Mouse (Mus musculus) forebrain, postnatal 0 days (tissue): ENCODE results near the gene Gm43518. TPM values are rescaled to one million over a fixed set of nuclear protein-coding genes. Genes with fewer than 3 reads are reported as not detected.
A peak's percentile ranks its signal among the peaks of the same experiment; 100 is the strongest.

ENCODE experiments used
- ATAC-seq: fragments of 200-750 bp; cut with Nextera tagmentation; 2 replicates; pipeline ENCODE4 v1.8.0; 2017; ENCODE audit warnings: mild to moderate bottlenecking, moderate library complexity
- DNase-seq: peaks from one replicate; pipeline ENCODE4 v3.0.0-alpha.2; 2015
- H3K27ac ChIP-seq: fragments of 300-500 bp; sonication (generic); 2 replicates; pipeline ENCODE4 v1.5.1; 2014; ENCODE audit warnings: low read depth, mild to moderate bottlenecking, antibody characterized with exemption, low read length, moderate library complexity, mixed read lengths
- H3K27me3 ChIP-seq: fragments of 300-500 bp; sonication (generic); 2 replicates; pipeline ENCODE4 v1.6.1; 2014; ENCODE audit warnings: mild to moderate bottlenecking, low read length, mixed read lengths; ENCODE audit not compliant: insufficient read depth
- H3K36me3 ChIP-seq: fragments of 300-500 bp; sonication (generic); 2 replicates; pipeline ENCODE4 v1.6.1; 2014; ENCODE audit warnings: mild to moderate bottlenecking, moderate library complexity; ENCODE audit not compliant: insufficient read depth
- H3K4me1 ChIP-seq: fragments of 300-500 bp; sonication (generic); 2 replicates; pipeline ENCODE4 v1.6.1; 2014; ENCODE audit warnings: antibody characterized with exemption; ENCODE audit not compliant: insufficient read depth
- H3K4me2 ChIP-seq: fragments of 300-500 bp; sonication (generic); 2 replicates; pipeline ENCODE4 v1.6.1; 2014; ENCODE audit warnings: low read depth, mild to moderate bottlenecking, moderate library complexity
- H3K4me3 ChIP-seq: fragments of 300-500 bp; sonication (generic); 2 replicates; pipeline ENCODE4 v1.5.1; 2014; ENCODE audit warnings: low read depth, low read length, mixed read lengths
- H3K9ac ChIP-seq: fragments of 300-500 bp; sonication (generic); 2 replicates; pipeline ENCODE4 v1.6.1; 2014; ENCODE audit warnings: mild to moderate bottlenecking
- H3K9me3 ChIP-seq: fragments of 300-500 bp; sonication (generic); 2 replicates; pipeline ENCODE4 v1.6.1; 2016; ENCODE audit warnings: low read length
- CTCF ChIP-seq: sonication (generic); IDR thresholded peaks from 2 replicates; pipeline ENCODE4 v1.5.1; 2016; ENCODE audit warnings: antibody characterized with exemption, control low read depth, low read depth
- WGBS: fragments of 180-500 bp; shearing (Covaris S2); extraction: QIAGEN DNeasy Blood & Tissue Kit; methylation state at CpG from one replicate; pipeline ENCODE4 v1.1.7; 2014; 5-methylcytosine and 5-hydroxymethylcytosine counted together
- polyA plus RNA-seq: library from polyadenylated mRNA; unstranded; fragments of >200 nt; fragmentation: Nextera tagmentation; extraction: Ambion mirVana; gene quantifications from 2 replicates; pipeline ENCODE4 v1.2.1, GENCODE M21; 2015
- total RNA-seq: library from RNA; depleted of rRNA; stranded (reverse); fragments of >200 nt; gene quantifications from 2 replicates; pipeline ENCODE4 v1.2.3, GENCODE M21; 2014

The Gm43518 gene
- total and polyA plus RNA-seq, 2 experiments from 2014 or later, result 0.57 to 1.2 TPM

- 12% methylated on average over 11 of the region's 11 CpGs for WGBS
- no peak for TF ChIP-seq CTCF
- no peaks in the 10 kb centered on the region for H3K9me3 ChIP-seq
- peak overlapping the region; percentile 79 for H3K4me2 ChIP-seq
- DNase-seq (no peak), ATAC-seq (no peak)
- H3K9ac ChIP-seq, result peak overlapping the region; percentile 80
- no peaks in the 10 kb centered on the region for H3K27me3 ChIP-seq
- H3K4me3 ChIP-seq, result peak overlapping the region; percentile 81
- H3K4me1 ChIP-seq, result peaks cover 12% of the 10 kb centered on the region
- H3K27ac ChIP-seq, result no peak overlapping the region
- H3K36me3 ChIP-seq, result no peaks in the 10 kb centered on the region
Observed at GRCm38 (mm10) chr5:123974616-123975111, 47.4 kb downstream of the Gm43518 start.

- ATAC-seq (no peak), DNase-seq (no peak)
- Histone ChIP-seq H3K4me3 (no peak overlapping the region), H3K27ac (no peak overlapping the region), H3K36me3 (no peaks in the 10 kb centered on the region), H3K9me3 (no peaks in the 10 kb centered on the region), H3K4me1 (peaks cover 12% of the 10 kb centered on the region), H3K27me3 (no peaks in the 10 kb centered on the region), H3K4me2 (peak overlapping the region; percentile 79; the same call in 1 of the 2 replicates), H3K9ac (peak overlapping the region; percentile 80; the same call in 1 of the 2 replicates)
- no peak for TF ChIP-seq CTCF
- 75% methylated on average over 6 of the region's 6 CpGs for WGBS
Observed at GRCm38 (mm10) chr5:123975668-123976180, 48.5 kb downstream of the Gm43518 start.

GRCm38 (mm10) chr5:123977231-123977630 lies 50.0 kb downstream of the Gm43518 start:
- WGBS, result 57% methylated on average over 3 of the region's 3 CpGs
- Histone ChIP-seq H3K4me2 (no peak overlapping the region), H3K27me3 (no peaks in the 10 kb centered on the region), H3K4me3 (no peak overlapping the region), H3K27ac (no peak overlapping the region), H3K4me1 (peaks cover 12% of the 10 kb centered on the region), H3K36me3 (no peaks in the 10 kb centered on the region), H3K9ac (no peak overlapping the region), H3K9me3 (no peaks in the 10 kb centered on the region)
- DNase-seq (no peak), ATAC-seq (no peak)
- TF ChIP-seq CTCF, result no peak

- Histone ChIP-seq H3K4me2 (no peak overlapping the region), H3K27ac (no peak overlapping the region), H3K9ac (no peak overlapping the region), H3K36me3 (no peaks in the 10 kb centered on the region), H3K4me3 (no peak overlapping the region), H3K27me3 (no peaks in the 10 kb centered on the region), H3K4me1 (peaks cover 12% of the 10 kb centered on the region), H3K9me3 (no peaks in the 10 kb centered on the region)
- TF ChIP-seq CTCF, result no peak
- WGBS, result 77% methylated on average over 5 of the region's 5 CpGs
- ATAC-seq, result no peak
- DNase-seq, result no peak
Observed at GRCm38 (mm10) chr5:123978131-123978530, 50.9 kb downstream of the Gm43518 start.

- TF ChIP-seq CTCF, result no peak
- DNase-seq (no peak), ATAC-seq (no peak)
- H3K4me3 ChIP-seq, result no peak overlapping the region
- no peaks in the 10 kb centered on the region for H3K9me3 ChIP-seq
- H3K27ac ChIP-seq, result no peak overlapping the region
- 81% methylated on average over 18 of the region's 18 CpGs for WGBS
- H3K27me3 ChIP-seq, result no peaks in the 10 kb centered on the region
- no peak overlapping the region for H3K9ac ChIP-seq
- H3K4me2 ChIP-seq, result no peak overlapping the region
- peaks cover 12% of the 10 kb centered on the region for H3K4me1 ChIP-seq
- H3K36me3 ChIP-seq, result no peaks in the 10 kb centered on the region
Observed at GRCm38 (mm10) chr5:123979221-123979979, 52.2 kb downstream of the Gm43518 start.

- no peaks in the 10 kb centered on the region for H3K9me3 ChIP-seq
- H3K4me1 ChIP-seq, result peaks cover 7% of the 10 kb centered on the region
- no peak overlapping the region for H3K9ac ChIP-seq
- H3K27ac ChIP-seq, result no peak overlapping the region
- TF ChIP-seq CTCF, result no peak
- H3K27me3 ChIP-seq, result no peaks in the 10 kb centered on the region
- no peak for ATAC-seq
- no peak for DNase-seq
- H3K4me3 ChIP-seq, result no peak overlapping the region
- no peaks in the 10 kb centered on the region for H3K36me3 ChIP-seq
- WGBS, result 67% methylated on average over 4 of the region's 4 CpGs
- H3K4me2 ChIP-seq, result no peak overlapping the region
Observed at GRCm38 (mm10) chr5:123979980-123980369, 52.8 kb downstream of the Gm43518 start.

GRCm38 (mm10) chr5:123980521-123981249 lies 53.5 kb downstream of the Gm43518 start:
- no peak overlapping the region for H3K27ac ChIP-seq
- no peak for DNase-seq
- no peak overlapping the region for H3K4me2 ChIP-seq
- no peaks in the 10 kb centered on the region for H3K27me3 ChIP-seq
- H3K4me3 ChIP-seq, result no peak overlapping the region
- ATAC-seq, result no peak
- no peaks in the 10 kb centered on the region for H3K36me3 ChIP-seq
- H3K4me1 ChIP-seq, result no peaks in the 10 kb centered on the region
- no peaks in the 10 kb centered on the region for H3K9me3 ChIP-seq
- 81% methylated on average over 9 of the region's 9 CpGs for WGBS
- no peak for TF ChIP-seq CTCF
- no peak overlapping the region for H3K9ac ChIP-seq
